Mouse (Mus musculus) right cerebral cortex, postnatal 25 days (tissue): Measurements from ENCODE around the gene Cep19.

Experiments
- DNase-seq: peaks from one replicate; pipeline ENCODE4 v3.0.0; 2022

The Cep19 gene

DNA sequence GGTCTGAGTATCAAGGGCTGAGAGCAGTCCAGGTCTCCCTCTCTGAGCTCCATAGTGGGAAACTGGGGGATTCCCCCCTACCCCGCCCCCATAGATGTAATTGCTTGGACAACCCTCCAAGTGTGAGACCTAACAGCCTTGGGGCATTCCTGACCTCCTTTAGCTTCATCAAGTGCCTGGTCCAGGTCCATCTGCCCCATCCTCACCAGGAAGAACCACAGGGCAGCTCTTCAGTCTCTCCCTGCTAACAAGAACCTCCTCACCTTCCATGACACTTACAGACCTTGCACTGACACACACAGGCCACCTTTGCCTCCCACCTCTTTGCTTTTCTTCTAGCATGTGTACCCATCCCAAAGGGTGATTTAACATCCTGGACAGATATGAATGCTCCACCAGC is 54.4 kb downstream of the Cep19 start:
- no peak for DNase-seq

DNA sequence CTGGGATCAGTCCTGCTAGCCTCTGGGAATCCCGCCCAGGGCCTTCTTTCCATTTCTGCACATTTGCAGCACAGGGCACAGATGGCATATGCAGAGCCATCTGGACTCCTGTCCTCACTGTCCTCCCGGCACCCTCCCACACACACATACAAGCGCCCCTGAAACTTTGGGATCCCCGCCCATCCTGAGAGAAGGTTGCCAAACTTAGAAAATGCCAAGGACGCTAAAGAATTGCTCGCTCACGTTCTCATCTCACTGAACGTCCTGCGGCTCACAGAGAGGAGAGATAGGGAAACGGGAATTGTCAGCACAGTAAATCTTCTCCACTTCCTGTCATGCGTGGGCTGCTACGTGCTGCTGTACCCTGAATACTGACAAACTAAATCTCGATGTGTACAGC is 54.8 kb downstream of the Cep19 start:
- DNase-seq = peak; percentile 75

DNA sequence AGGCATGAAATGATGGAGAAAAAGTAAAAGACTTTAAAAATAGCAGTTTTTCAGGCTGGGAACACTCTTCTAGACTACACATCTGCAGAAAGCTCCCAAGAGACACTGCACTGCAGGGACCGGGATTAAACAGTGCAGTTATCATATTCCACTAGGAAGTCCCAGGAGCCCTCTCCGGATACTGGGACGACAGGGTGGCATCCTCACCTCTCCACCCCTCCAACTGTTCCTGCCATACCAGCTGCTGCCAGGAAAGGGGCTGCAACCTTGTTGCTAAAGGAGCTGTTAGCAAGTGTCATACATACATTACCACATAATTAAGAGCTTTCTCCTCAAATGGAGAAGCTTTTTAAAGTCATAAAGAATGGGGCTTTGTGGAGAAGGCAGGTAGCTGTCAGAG is 57.1 kb downstream of the Cep19 start:
- no peak for DNase-seq

DNA sequence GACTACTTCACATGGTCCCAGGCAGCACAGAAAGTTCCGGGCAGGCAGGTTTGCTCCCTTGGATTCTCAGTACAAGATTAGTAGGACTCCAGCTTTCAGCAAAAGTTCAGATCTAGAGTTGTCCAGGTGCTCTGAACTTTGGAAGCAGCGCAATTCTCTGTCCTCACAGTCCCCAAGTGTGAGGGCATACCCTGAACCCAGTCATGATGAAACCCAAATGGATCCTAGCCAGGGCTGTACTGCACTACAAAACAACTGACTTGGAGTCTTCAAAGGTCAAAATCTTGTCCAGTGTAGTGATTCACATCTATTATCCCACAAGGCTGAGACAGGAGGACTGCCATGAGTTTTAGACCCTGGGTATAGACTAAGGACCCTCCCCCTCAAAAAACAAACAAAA is 57.8 kb downstream of the Cep19 start:
- no peak for DNase-seq
